Mouse (Mus musculus) layer of hippocampus, adult 2 months (tissue): ENCODE results near the gene Gpank1. TPM values are rescaled to one million over a fixed set of nuclear protein-coding genes. Genes with fewer than 3 reads are reported as not detected.
"Not testable (repeated sequence)": the region's sequence is repeated elsewhere in the genome, so short reads cannot be mapped to it uniquely, and the experiment has no call there.

Experiments used
- DNase-seq, 2 experiments: peaks; one replicate each; pipeline ENCODE4 v3.0.0; 2022; ENCODE audit warnings: low spot score in 2 of 2
- H3K27ac ChIP-seq: fragments of 200-600 bp; 2 replicates; pipeline ENCODE4 v1.8.1; 2022
- H3K4me3 ChIP-seq: fragments of 200-600 bp; 2 replicates; pipeline ENCODE4 v1.8.1; 2022; ENCODE audit warnings: mild to moderate bottlenecking
- CTCF ChIP-seq: fragments of 200-600 bp; conservative IDR thresholded peaks from 2 replicates; pipeline ENCODE4 v1.8.1; 2022; ENCODE audit warnings: antibody characterized with exemption, mild to moderate bottlenecking, moderate library complexity
- total RNA-seq, 2 experiments: library from RNA; stranded (reverse); gene quantifications; 2 replicates each; pipeline ENCODE4 v1.2.3; 2021

The Gpank1 gene
- total RNA-seq, 2 experiments from 2014 or later, result 15.0 to 15.9 TPM

GRCm38 (mm10) chr17:35104754-35105153, 16.5 kb upstream of the Gpank1 start:
- Histone ChIP-seq H3K27ac (no peak overlapping the region), H3K4me3 (no peak overlapping the region)
- DNase-seq, result no peak
- no peak for TF ChIP-seq CTCF

DNA sequence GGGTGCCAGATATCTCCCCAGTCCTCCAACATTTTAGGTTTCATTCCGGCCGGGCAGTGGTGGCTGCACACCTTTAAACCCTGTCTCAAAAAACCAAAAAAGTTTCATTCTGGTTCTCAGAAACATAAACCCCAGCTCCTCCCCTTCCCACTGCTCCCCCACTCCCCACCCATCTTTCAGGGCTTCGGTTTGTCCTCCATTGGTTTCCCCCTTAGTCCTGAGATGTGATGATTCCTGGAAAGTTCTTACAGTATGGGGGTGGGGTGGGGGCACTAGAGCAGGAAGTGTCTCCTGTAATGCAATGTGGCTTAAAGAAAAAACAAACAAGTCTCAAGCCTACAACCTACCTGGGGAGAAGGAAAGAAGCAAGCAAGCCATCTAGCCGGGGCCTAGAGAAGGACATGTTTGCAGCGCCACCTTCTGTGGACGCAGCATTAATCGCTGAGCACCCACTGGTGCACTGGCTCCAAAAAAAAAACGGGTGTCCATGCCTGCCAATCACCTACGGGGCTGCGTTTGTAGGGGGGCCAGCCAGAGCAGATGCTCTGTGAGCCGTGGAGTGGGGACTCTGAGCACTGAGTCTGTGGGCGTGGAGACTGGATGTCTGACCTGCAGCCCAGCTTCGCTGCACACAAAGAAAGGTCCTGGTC, 15.4 kb upstream of the Gpank1 start:
- H3K27ac ChIP-seq, result no peak overlapping the region
- H3K4me3 ChIP-seq, result no peak overlapping the region
- no peak for DNase-seq
- TF ChIP-seq CTCF, result peak; percentile 71

- Histone ChIP-seq H3K4me3 (no peak overlapping the region), H3K27ac (no peak overlapping the region)
- no peak for DNase-seq
- peak; percentile 50 for TF ChIP-seq CTCF
Observed at GRCm38 (mm10) chr17:35106522-35106921, 14.7 kb upstream of the Gpank1 start.

DNA sequence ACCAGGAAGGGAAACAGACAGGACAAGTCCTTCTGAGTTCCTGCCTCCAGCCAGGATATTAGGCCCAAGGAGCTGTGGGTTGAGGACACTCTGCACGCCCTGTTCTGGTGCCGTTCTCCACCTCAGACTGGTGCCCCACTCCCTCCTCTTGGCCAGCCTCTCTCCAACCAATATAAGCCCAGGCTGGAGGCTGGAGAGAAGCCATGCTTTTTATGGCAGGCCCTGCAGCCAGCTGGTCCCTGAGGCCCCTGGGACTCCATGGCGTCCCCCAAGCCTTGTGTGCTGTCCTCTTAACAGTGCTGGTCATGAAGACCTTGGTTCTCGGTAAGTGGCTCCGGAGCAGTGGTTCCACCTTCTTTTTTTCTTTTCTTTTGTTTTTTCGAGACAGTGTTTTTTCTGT, 13.2 kb upstream of the Gpank1 start, which contains the start of gene Ly6g5c:
TSS of gene Ly6g5c (plus strand) at position 183 of the 400 bp plus-strand sequence.
- DNase-seq, result no peak
- Histone ChIP-seq H3K27ac (no peak within 1 kb of the TSS), H3K4me3 (no peak within 1 kb of the TSS)
- TF ChIP-seq CTCF, result no peak

DNA sequence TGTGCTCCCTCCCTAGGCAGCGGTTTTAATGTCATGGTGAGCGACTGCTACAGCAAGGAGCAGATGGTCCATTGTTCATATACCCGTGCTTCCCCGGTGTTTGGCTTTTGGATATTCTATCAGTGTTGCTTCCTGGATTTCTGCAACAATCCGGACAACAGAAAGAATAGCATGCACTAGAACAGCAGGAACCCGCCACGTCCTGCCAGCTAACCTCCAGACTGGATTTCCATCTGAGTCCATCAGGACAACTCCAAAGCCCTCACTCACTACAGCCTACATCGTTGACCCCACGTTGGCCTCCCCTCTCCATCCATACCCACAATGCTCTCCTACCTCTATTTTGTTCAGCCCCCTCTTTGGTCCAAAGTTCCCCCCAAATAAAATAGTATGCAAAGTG, 9.5 kb upstream of the Gpank1 start:
- H3K27ac ChIP-seq, result no peak overlapping the region
- no peak for TF ChIP-seq CTCF
- H3K4me3 ChIP-seq, result no peak overlapping the region
- no peak for DNase-seq

- TF ChIP-seq CTCF, result peak; percentile 71
- Histone ChIP-seq H3K27ac (no peak within 1 kb of the TSS), H3K4me3 (no peak within 1 kb of the TSS)
- no peak for DNase-seq
Observed at GRCm38 (mm10) chr17:35115046-35116019, 5.9 kb upstream of the Gpank1 start, which contains the start of gene Ly6g5b. TSS of gene Ly6g5b (minus strand) at chr17:35115428.

- peak overlapping the region; percentile 88 for H3K27ac ChIP-seq
- TF ChIP-seq CTCF, result no peak
- DNase-seq, result peak; percentile 28 to 37
Observed at GRCm38 (mm10) chr17:35120745-35121142, 511 bp upstream of the Gpank1 start.

DNA sequence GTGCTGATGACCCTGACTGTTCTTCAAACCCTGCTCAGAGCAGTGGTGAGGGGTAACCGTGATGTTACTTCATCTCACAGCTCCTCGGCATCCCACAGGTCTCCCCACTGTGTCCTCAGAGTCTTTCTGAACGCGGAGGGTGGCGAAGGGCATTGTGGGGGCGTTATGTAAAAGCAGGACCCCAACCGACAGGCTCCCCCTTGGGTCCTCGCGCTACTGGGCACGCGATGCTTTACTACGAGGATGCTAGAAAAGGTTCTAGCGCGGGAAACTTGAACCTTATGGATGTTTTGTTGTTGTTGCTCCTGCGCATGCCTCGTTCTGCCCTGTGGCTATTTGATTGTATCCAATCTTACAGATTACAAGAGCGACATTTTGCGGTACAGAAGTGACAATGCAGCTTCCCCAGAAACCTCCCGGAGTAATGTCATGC, 632 bp downstream of the Gpank1 start, which contains the start of gene Csnk2b:
TSS of gene Csnk2b (minus strand) at position 183 of the 433 bp plus-strand sequence.
- Histone ChIP-seq H3K27ac (peak within 1 kb of the TSS; percentile 91), H3K4me3 (peak within 1 kb of the TSS; percentile 92)
- peak; percentile 72 for TF ChIP-seq CTCF
- peak; percentile 72 to 73 for DNase-seq

More at GRCm38 (mm10) chr17:35120745-35121142, 511 bp upstream of the Gpank1 start:
- H3K4me3 ChIP-seq, result peak overlapping the region; percentile 92

- H3K27ac ChIP-seq, DNase-seq, H3K4me3 ChIP-seq: not testable (repeated sequence)
Observed at GRCm38 (mm10) chr17:35123287-35123686, 2.0 kb downstream of the Gpank1 start.

DNA sequence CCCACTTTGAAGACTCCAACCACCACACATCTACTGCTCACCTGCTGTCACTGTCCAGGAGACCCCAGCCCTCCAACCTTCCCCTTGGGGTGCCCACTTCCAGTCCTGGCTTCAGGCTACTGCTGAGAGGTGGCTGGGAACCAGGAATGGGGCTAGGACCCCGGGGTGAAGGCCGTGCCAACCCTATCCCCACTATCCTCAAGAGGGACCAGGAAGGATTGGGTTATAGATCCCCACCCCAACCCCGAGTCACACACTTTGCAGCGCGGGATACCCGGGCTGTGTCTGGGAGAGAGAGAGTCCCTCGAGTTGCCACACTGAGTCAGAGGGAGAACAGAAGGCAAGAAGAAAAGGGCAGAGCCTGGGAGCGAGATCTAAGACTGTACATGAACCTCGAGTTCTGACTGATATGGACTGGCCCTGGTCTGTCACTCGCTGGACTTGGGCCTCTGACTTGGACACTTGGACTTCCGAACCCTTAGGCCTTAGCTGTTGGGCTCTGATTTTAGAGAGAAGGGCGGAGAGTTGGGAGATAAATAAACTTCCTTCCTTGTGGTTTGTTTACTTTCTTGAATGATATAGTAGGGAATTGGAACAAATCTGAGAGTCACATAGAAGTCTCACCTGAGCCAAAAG, 3.1 kb downstream of the Gpank1 start:
- not testable (repeated sequence) for DNase-seq, H3K27ac ChIP-seq, H3K4me3 ChIP-seq

GRCm38 (mm10) chr17:35125081-35125480, 3.8 kb downstream of the Gpank1 start:
- no peak for DNase-seq
- Histone ChIP-seq H3K27ac (peak overlapping the region; percentile 92; the same call in 1 of the 2 replicates), H3K4me3 (no peak overlapping the region)
- TF ChIP-seq CTCF, result no peak

DNA sequence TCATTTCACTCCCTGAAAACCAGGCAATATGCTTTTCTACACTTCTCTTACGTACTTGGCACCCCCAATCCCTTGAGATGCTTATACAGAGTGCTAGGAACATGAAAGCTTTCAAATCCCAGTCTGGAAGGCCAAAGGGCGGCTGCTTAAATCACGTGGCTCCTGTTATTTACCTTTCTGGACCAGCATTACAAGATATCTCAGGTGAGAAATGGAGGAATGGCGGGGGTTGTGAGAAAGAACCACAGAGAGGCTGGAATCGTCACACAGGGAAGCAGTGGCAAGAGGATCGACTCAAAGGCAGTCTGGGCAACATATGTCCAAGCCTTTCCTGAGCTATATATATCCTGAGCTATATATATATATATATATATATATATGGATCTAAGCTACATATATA, 4.3 kb downstream of the Gpank1 start:
- H3K27ac ChIP-seq, result peak overlapping the region; percentile 92
- peak overlapping the region; percentile 74 for H3K4me3 ChIP-seq
- DNase-seq, result no peak
- no peak for TF ChIP-seq CTCF

- no peak for TF ChIP-seq CTCF
- Histone ChIP-seq H3K27ac (peak within 1 kb of the TSS; percentile 92), H3K4me3 (peak within 1 kb of the TSS; percentile 74)
- DNase-seq, result peak; percentile 69 to 74
Observed at GRCm38 (mm10) chr17:35126206-35126611, 5.0 kb downstream of the Gpank1 start, which contains the start of gene D17H6S53E. TSS of gene D17H6S53E (plus strand) at chr17:35126373.
